Mouse (Mus musculus): ENCODE measurements at regions not wholly inside any gene's neighbourhood (a gene's known extent, or its start where the extent isn't known, plus 50 kb on each side); places are given as distances from the start of the nearest gene placed in this dataset.

GRCm38 (mm10) chr5:103336689-103337490, 88.1 kb upstream of the Ptpn13 start:
- TF ChIP-seq GATA1 (IDR thresholded peaks at IDR 0.05; ENCODE audit: borderline replicate concordance, low read length) (no peak), CTCF (IDR thresholded peaks at IDR 0.05; ENCODE audit: low read depth, low read length) (no peak), POLR2AphosphoS5 (IDR thresholded peaks at IDR 0.05; ENCODE audit: insufficient replicate concordance, low read depth, low read length) (no peak)

Data from G1E (cell line).